Mouse (Mus musculus) small intestine, adult 2 months (tissue): ENCODE results near the gene Alg2.

Experiments
- CTCF ChIP-seq: fragments of 200-500 bp; IDR thresholded peaks from 2 replicates; pipeline ENCODE4 v1.5.1; 2012; ENCODE audit warnings: low read depth, mild to moderate bottlenecking, control low read depth, inconsistent platforms, low read length, moderate library complexity, mixed read lengths; ENCODE audit not compliant: insufficient replicate concordance, insufficient read length; ENCODE audit errors: extremely low read depth
- POLR2A ChIP-seq: fragments of 200-500 bp; IDR thresholded peaks from 2 replicates; pipeline ENCODE4 v1.6.1; 2012; ENCODE audit warnings: low read depth, mild to moderate bottlenecking, control low read depth, inconsistent platforms, low read length, moderate library complexity

- no peak for TF ChIP-seq CTCF
- no peak for TF ChIP-seq POLR2A
Observed at GRCm38 (mm10) chr4:47424376-47424775, 49.8 kb downstream of the Alg2 start.
